Mouse (Mus musculus) bone marrow macrophage, adult 2 months (primary cell): Measurements from ENCODE around the gene Gm13277. TPM values are rescaled to one million over a fixed set of nuclear protein-coding genes. Genes with fewer than 3 reads are reported as not detected.
"Not testable (repeated sequence)": the region's sequence is repeated elsewhere in the genome, so short reads cannot be mapped to it uniquely, and the experiment has no call there.

Experiments
- H3K27ac ChIP-seq: 2 replicates; pipeline ENCODE4 v1.5.1; 2012; ENCODE audit warnings: low read depth, low read length; ENCODE audit not compliant: insufficient read depth
- H3K4me1 ChIP-seq: 2 replicates; pipeline ENCODE4 v1.6.1; 2012; ENCODE audit warnings: low read length; ENCODE audit not compliant: control insufficient read depth, insufficient read depth
- H3K4me3 ChIP-seq: 2 replicates; pipeline ENCODE4 v1.5.1; 2012; ENCODE audit warnings: mild to moderate bottlenecking, low read length, moderate library complexity; ENCODE audit not compliant: insufficient read depth
- CTCF ChIP-seq: IDR thresholded peaks from 2 replicates; pipeline ENCODE4 v1.5.1; 2012; ENCODE audit warnings: low read depth, mild to moderate bottlenecking, low read length, moderate library complexity
- POLR2A ChIP-seq: IDR thresholded peaks from 2 replicates; pipeline ENCODE4 v1.6.1; 2012; ENCODE audit warnings: mild to moderate bottlenecking, low read depth, low read length, borderline replicate concordance
- polyA plus RNA-seq: library from polyadenylated mRNA; stranded (reverse); fragments of >200 nt; gene quantifications from 2 replicates; pipeline ENCODE4 v1.2.4, GENCODE M21; 2012; ENCODE audit not compliant: missing spikeins, insufficient read depth, insufficient read length

Gene Gm13277
- polyA plus RNA-seq, 1 experiment: not detected

DNA sequence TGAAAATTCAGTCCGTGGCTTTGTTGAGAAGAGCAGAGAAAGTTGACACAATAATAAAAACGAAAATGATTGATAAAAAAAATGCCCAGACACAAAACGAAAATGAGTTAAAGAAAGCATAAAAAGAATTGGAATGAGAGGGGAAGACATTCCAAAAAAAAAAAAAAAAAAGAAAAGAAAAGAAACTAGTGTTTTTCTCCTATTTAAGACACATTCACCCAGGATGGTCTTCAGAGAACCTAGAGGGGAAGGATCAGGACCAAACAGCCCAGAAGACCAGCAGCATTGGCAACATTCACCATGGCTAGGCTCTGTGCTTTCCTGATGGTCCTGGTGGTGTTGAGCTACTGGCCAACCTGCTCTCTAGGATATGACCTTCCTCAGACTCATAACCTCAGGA is 27.5 kb downstream of the Gm13277 start, which contains the start of gene Ifna7:
TSS of gene Ifna7 (plus strand) at position 301 of the 400 bp plus-strand sequence.
- H3K4me3 ChIP-seq: no peak within 1 kb of the TSS
- TF ChIP-seq CTCF (no peak), POLR2A (no peak)
- H3K27ac ChIP-seq: no peak within 1 kb of the TSS
- H3K4me1 ChIP-seq: no peaks in the 10 kb centered on the region

DNA sequence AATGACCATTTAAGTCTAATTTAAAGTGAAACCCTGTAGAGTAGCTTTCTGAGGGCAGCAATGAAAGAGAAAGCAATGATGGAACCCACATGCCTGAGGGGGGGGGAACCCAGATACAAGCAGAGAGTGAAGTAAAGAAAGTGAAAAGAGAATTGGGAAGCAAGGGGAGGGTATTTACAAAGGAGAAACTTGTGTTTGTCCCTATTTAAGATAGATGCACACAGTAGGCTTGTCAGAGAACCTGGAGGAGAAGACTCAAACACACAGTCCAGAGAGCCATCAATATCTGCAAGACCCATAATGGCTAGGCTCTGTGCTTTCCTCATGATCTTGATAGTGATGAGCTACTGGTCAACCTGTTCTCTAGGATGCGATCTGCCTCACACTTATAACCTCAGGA is 31.2 kb downstream of the Gm13277 start, which contains the start of gene Ifna11:
TSS of gene Ifna11 (plus strand) at position 301 of the 400 bp plus-strand sequence.
- H3K4me3 ChIP-seq: no peak within 1 kb of the TSS
- TF ChIP-seq CTCF (no peak), POLR2A (no peak)
- no peak within 1 kb of the TSS for H3K27ac ChIP-seq
- no peaks in the 10 kb centered on the region for H3K4me1 ChIP-seq

DNA sequence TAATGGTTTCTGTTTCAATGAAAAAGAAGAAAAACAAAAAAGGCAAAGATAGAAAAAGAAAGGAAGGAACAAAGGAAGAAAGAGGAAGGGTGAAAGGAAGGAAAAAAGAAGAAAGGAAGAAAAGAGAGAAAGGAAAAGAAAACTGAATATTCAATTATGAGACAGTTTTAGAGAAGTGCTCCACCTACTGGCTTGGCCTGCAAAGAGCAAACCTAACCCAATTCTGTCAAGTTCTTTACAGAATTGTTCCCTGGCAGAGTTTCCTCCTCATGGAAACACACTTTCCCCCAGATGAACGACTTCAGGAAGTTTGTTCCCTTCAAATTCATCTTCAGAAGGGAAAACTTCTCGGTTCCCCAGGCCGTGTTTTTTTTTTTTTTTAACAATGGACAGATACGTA is 34.6 kb downstream of the Gm13277 start:
- no peak for TF ChIP-seq CTCF
- no peak for TF ChIP-seq POLR2A
- Histone ChIP-seq H3K4me3 (no peak overlapping the region), H3K4me1 (no peaks in the 10 kb centered on the region), H3K27ac (no peak overlapping the region)

DNA sequence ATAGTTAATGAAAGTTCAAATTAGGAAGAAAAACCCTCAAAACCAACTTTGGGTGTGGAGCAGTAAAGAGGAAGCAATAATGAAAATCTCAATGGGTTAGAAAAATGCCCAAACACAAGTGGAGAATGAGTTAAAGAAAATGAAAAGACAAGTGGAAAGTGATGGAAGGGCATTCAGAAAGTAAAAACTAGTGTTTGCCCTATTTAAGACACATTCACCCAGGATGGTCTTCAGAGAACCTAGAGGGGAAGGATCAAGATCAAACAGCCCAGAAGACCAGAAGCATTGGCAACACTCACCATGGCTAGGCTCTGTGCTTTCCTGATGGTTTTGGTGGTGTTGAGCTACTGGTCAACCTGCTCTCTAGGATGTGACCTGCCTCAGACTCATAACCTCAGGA is 38.7 kb downstream of the Gm13277 start, which contains the start of gene Ifna6:
TSS of gene Ifna6 (plus strand) at position 301 of the 400 bp plus-strand sequence.
- H3K4me1 ChIP-seq, H3K27ac ChIP-seq, H3K4me3 ChIP-seq: not testable (repeated sequence)

DNA sequence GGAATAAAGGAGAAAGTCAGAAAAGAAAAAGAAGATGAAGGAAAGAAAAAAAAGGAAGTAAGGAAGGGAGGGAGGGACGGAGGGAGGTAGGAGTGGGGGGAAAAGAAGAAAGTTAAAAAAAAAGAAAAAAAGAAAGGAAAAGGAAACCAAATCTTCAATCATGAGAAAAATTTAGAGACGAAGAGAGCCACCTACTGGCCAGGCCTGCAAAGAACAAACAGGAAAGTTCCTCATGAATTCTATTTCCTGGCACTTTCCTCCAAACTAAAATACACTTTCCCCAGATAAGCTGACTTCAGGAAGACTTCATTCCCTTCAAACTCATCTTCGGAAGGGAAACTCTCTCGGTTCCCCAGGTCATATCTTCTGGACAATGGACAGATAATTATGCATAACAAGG is 42.1 kb downstream of the Gm13277 start:
- H3K4me1 ChIP-seq: no peaks in the 10 kb centered on the region
- TF ChIP-seq POLR2A: no peak
- no peak for TF ChIP-seq CTCF
- H3K27ac ChIP-seq: no peak overlapping the region

DNA sequence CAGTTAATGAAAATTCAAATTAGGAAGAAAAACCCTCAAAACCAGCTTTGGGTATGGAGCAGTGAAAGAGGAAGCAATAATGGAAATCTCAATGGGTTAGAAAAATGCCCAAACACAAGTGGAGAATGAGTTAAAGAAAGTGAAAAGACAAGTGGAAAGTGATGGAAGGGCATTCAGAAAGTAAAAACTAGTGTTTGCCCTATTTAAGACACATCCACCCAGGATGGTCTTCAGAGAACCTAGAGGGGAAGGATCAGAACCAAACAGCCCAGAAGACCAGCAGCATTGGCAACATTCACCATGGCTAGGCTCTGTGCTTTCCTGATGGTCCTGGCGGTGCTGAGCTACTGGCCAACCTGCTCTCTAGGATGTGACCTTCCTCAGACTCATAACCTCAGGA is 46.8 kb downstream of the Gm13277 start, which contains the start of gene Ifna5:
TSS of gene Ifna5 (plus strand) at position 301 of the 400 bp plus-strand sequence.
- H3K27ac ChIP-seq, H3K4me3 ChIP-seq, H3K4me1 ChIP-seq: not testable (repeated sequence)

More for the DNA sequence above, 42.1 kb downstream of the Gm13277 start:
- H3K4me3 ChIP-seq: no peak overlapping the region

Other genes with a start within 250 kb of the Gm13277 start
- gene Ifna15, start 230.4 kb upstream of the Gm13277 start, polyA plus RNA-seq: not detected in 2 replicates
- gene Ifna14, start 216.8 kb upstream of the Gm13277 start, polyA plus RNA-seq: not detected in 2 replicates
- not detected in 2 replicates for gene Ifna9, start 196.2 kb upstream of the Gm13277 start, polyA plus RNA-seq
- not detected in 2 replicates for gene Ifna12, start 185.3 kb upstream of the Gm13277 start, polyA plus RNA-seq
- gene C87499, start 154.2 kb upstream of the Gm13277 start, polyA plus RNA-seq: not detected in 2 replicates
- not detected in 2 replicates for gene Ifna13, start 144.2 kb upstream of the Gm13277 start, polyA plus RNA-seq
- not detected in 2 replicates for gene Ifna16, start 111.7 kb upstream of the Gm13277 start, polyA plus RNA-seq
- gene Ifna2, start 104.7 kb upstream of the Gm13277 start, polyA plus RNA-seq: not detected in 2 replicates
- gene Ifnab, start 97.3 kb upstream of the Gm13277 start, polyA plus RNA-seq: not detected in 2 replicates
- not detected in 2 replicates for gene Gm26566, start 66.8 kb upstream of the Gm13277 start, polyA plus RNA-seq
- 60.5 and 64.8 TPM in 2 replicates for gene Klhl9, start 66.2 kb upstream of the Gm13277 start, polyA plus RNA-seq
- gene Gm13271, start 33.8 kb upstream of the Gm13277 start, polyA plus RNA-seq: not detected in 2 replicates
- not detected in 2 replicates for gene Gm13283, start 28.5 kb upstream of the Gm13277 start, polyA plus RNA-seq
- gene Gm13290, start 14.8 kb upstream of the Gm13277 start, polyA plus RNA-seq: not detected in 2 replicates
- not detected in 2 replicates for gene Gm13289, start 11.7 kb upstream of the Gm13277 start, polyA plus RNA-seq
- not detected in 2 replicates for gene Gm13272, start 8.8 kb upstream of the Gm13277 start, polyA plus RNA-seq
- gene Ifnz, start 6.5 kb upstream of the Gm13277 start, polyA plus RNA-seq: not detected in 2 replicates
- not detected in 2 replicates for gene Gm13276, start 2.9 kb upstream of the Gm13277 start, polyA plus RNA-seq
- not detected in 2 replicates for gene Gm13278, start 2.9 kb downstream of the Gm13277 start, polyA plus RNA-seq
- gene Gm13275, start 5.9 kb downstream of the Gm13277 start, polyA plus RNA-seq: not detected in 2 replicates
- gene Gm13279, start 8.8 kb downstream of the Gm13277 start, polyA plus RNA-seq: not detected in 2 replicates
- not detected in 2 replicates for gene Gm13285, start 11.0 kb downstream of the Gm13277 start, polyA plus RNA-seq
- gene Gm13287, start 14.6 kb downstream of the Gm13277 start, polyA plus RNA-seq: not detected in 2 replicates
- not detected in 2 replicates for gene Gm13288, start 16.9 kb downstream of the Gm13277 start, polyA plus RNA-seq
- gene Ifna7, start 27.6 kb downstream of the Gm13277 start, polyA plus RNA-seq: not detected in 2 replicates
- gene Ifna11, start 31.3 kb downstream of the Gm13277 start, polyA plus RNA-seq: not detected in 2 replicates
- not detected in 2 replicates for gene Ifna6, start 38.8 kb downstream of the Gm13277 start, polyA plus RNA-seq
- gene Ifna5, start 46.9 kb downstream of the Gm13277 start, polyA plus RNA-seq: not detected in 2 replicates
- not detected in 2 replicates for gene Ifna4, start 53.2 kb downstream of the Gm13277 start, polyA plus RNA-seq
- not detected in 2 replicates for gene Ifna1, start 61.5 kb downstream of the Gm13277 start, polyA plus RNA-seq
- gene Ifne, start 91.6 kb downstream of the Gm13277 start, polyA plus RNA-seq: not detected in 2 replicates